Mouse (Mus musculus) cortical plate, adult 2 months (tissue): ENCODE measurements at regions not wholly inside any gene's neighbourhood (a gene's known extent, or its start where the extent isn't known, plus 50 kb on each side); places are given as distances from the start of the nearest gene placed in this dataset.

Experiments
- CTCF ChIP-seq: fragments of 200-500 bp; IDR thresholded peaks from 2 replicates; pipeline ENCODE4 v1.5.1; 2011; ENCODE audit warnings: mild to moderate bottlenecking, control low read depth, low read length; ENCODE audit not compliant: insufficient read depth; ENCODE audit errors: extremely low read depth
- POLR2A ChIP-seq: fragments of 200-500 bp; IDR thresholded peaks from 2 replicates; pipeline ENCODE4 v1.6.1; 2011; ENCODE audit warnings: mild to moderate bottlenecking, low read length, control low read depth; ENCODE audit not compliant: insufficient read depth; ENCODE audit errors: extremely low read depth

DNA sequence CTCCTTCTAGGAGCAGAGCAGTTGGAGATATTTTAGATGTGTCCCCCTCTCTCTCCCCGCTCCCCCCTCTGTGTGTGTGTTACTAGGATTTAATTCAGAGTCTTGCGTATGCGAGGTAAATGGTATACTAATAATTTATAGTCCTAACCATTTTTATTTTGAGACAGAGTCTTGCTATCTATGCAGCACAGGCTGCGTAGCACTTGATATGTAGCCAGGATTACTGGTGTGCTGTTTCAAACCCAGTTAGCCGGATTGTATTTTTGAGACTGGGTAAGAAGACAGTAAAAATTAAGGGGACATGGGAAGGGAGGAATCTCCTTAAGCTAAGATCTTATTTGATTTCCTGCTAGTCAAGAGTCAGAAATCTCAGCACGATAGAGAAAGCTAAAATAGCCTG, 636.6 kb upstream of the Fam160b2 start:
- TF ChIP-seq CTCF: no peak
- no peak for TF ChIP-seq POLR2A
